ENCODE assay signal across 7 mouse cellular contexts in genomic region chr12:104642337-104642736, GRCm38 (mm10).
DNase-seq lines count a peak whose midpoint lies in the region.

No protein-coding gene starts in this region.

- intact Hi-C loops in left cerebral cortex, postnatal 10 days (cut with DNase I), result no loop called here

- DNase-seq in heart, adult 8-10 months (ENCODE audit: low spot score), result peak; percentile 10
- DNase-seq in heart, adult 9 months (ENCODE audit: low spot score in 2 of 2), result no peak
- peak; percentile 6 for DNase-seq in 3T3-L1 (ENCODE audit: low read depth, low spot score)
- peak; percentile 66 for DNase-seq in adrenal gland, adult 2 months
- peak; percentile 17 to 25 for DNase-seq in lung, adult 18-20 months
- no peak for DNase-seq in thymus, postnatal 14 days
- no peak for DNase-seq in left cerebral cortex, postnatal 10 days (ENCODE audit: extremely low spot score in 1 of 2, low spot score in 2 of 2)

Comparison
In these comparisons a context has a peak if more than half of its experiments do, and no peak if none do; other contexts are left out.
1. DNase-seq: peak in heart, adult 8-10 months (single experiment), 3T3-L1 (single experiment), adrenal gland, adult 2 months (single experiment) and lung, adult 18-20 months (2 of 2); none in heart, adult 9 months (0 of 2), thymus, postnatal 14 days (single experiment) and left cerebral cortex, postnatal 10 days (0 of 2).